Mouse (Mus musculus) fibroblast of lung, adult 2 months (primary cell): Measurements from ENCODE around the gene Slc34a1.
A peak's percentile ranks its signal among the peaks of the same experiment; 100 is the strongest.

Source experiments
- DNase-seq: peaks from one replicate; pipeline ENCODE4 v3.0.0-alpha.2; 2011; ENCODE audit warnings: low read depth

Gene Slc34a1

DNA sequence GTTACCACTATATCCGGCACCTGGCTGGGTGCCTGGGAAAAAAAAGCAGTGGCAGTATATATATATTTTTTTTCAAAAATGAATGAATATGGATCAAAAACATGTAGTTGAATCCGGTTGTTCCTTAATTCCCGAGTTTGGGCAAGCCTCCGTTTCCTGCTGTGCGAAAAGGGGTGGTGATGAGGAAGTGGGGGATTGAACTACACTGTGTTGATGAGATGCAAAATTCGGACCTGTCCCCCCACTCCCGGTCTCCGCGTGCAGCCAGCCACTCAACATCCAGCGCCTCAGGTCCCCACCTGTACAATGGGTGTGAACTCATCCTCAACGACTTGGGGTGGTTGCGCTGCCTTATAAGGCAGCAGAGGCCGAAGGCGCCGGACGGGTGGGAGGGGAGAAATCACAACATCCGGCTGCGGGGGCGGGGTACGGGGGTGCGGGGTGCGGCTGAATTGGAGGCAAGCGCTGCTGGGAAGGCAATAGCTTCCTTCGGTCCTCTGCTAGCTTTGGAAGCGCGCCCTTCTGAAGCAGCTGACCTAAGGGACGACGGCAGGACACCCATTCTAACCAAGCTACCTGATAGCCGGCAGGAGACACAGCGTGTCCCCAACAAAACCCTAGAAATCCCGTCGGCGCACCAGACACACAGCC, 46.4 kb downstream of the Slc34a1 start:
- DNase-seq: peak; percentile 51

DNA sequence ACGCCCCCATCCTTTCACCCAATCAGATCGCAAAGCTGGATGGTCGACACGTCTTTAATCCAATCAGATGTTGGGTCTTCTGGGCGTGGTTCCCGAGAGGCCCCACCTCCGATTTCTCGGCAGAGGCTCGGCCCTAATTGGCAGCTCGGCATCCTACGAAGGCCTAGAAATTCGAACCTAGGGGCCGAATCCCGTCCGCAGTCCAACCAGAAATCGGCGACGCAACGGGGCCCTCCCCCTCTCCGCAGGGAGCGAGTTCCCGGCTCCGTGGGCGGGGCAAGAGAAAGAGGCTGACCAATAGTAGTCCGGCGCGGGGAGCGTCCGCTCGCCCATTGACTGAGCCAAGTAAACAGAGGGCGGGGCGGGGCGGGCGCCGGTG, 46.9 kb downstream of the Slc34a1 start, which contains the start of gene Grk6:
Grk6 (plus strand) TSS at position 136 of the 379 bp plus-strand sequence.
- peak; percentile 98 for DNase-seq

DNA sequence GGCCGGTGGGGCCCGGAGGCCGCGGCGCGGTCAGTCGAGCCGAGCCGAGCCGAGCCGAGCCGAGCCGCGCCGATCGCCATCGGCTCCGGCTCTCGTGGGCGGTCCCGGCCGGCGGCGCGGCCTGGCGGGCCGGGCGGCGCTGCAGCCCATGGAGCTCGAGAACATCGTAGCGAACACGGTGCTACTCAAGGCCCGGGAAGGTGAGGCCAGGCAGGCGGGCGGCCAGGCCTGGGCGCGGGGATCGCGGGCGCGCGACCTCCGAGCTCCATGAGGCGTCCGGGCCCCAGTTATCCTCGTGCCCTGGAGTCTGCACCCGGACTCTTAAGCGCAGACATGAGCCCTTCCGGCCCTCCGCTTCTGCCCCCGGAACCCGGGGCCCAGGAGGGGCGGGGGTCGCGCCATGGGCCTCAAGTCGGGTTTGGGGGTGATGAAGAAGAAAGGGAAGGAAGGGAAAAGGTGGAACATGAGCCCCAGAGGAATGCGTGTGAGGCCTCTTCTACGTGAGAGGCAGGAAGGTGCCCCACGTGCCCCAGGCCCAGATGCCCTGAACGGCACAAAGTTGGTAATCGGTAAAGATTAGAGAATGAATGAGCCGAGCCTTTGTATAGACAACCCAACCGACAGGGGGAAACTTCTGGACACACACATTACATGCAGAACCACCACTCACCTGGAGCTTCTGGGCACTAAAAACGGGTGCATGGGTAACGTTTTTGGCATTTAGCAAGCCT, 47.5 kb downstream of the Slc34a1 start:
- DNase-seq: no peak

DNA sequence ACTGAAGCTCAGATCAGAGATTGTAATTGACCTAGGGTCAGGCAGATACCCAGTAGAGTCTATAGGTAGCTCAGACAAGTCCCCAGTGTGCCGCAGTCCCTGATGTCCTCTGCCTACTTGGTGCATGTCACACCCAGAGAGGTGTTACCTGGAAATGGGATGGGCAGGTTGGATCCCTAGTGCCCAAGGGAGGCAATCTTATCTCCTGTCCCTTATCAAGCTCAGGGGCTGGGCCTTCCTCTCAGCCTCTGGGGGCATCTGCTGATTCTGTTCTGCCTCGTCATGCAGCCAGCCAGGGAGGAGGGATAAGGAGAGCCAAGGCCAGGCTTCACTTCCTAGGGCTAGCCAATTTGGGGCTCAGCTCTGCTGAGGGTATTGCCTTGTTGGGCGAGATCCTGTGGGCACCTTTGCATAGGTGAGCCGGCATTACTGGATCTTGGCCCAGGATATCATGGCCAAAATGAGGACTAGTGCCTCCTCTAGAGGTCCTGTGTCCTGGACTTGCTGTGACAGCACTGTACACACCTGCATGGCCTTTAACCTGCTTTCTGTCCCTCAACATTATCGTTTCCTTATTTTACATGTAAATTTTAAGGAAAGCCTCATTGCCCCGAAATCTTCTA, 48.6 kb downstream of the Slc34a1 start:
- no peak for DNase-seq

DNA sequence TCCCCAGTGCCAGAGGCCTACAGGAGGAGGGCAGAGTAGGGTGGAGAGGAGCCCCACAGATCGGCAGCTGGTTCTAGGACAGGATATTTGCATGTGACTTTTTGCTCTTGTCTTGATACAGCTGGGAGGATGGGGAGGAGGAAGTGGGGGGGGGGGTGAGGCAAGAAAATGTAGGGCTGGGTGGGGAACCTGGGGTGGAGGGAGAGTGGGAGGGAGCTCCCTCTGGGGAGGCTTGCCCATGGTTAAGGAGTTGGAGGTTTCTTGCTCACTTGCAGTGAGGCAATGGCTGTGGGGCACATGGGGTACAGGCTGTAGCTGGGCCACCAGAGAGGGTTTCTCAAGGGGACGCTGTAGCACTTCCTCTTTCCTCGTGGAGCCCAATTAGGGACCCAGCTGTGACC, 49.6 kb downstream of the Slc34a1 start:
- DNase-seq: no peak

DNA sequence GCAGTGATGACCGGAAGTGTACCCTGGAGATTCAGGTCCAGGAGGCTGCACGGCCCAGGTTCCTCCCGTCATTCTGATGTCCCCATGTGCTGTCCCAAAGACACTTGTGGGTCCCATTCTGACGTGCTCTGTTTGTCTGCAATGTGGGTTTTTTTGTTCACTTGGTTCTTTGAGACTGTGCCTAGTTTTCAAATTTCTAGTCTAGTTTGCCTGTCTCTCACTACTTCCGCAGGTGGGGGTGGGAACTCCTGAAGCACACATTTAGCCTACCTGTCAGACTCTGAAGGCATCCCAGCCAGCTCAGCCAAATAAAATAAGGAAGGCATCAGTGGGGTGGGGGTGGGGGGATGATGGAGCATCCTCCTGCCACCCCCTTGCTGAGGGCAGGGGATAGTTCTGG, 50.1 kb downstream of the Slc34a1 start:
- DNase-seq: no peak

DNA sequence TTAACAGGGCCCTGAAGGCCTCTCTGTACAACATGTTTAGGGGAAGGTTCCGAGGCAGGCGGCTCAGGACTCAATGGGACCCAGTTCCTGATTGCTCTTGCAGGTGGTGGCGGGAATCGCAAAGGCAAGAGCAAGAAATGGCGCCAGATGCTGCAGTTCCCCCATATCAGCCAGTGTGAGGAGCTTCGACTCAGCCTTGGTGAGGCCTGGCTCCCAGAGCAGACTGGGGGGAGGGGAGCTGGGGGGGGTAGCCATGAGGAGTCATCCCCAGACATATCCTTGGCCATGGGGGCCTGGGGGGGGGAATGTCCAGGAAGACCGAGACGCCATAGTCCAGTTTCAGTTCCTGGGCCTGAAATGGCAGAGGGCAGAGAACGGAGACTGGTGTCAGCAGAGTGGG, 51.2 kb downstream of the Slc34a1 start:
- DNase-seq: no peak

DNA sequence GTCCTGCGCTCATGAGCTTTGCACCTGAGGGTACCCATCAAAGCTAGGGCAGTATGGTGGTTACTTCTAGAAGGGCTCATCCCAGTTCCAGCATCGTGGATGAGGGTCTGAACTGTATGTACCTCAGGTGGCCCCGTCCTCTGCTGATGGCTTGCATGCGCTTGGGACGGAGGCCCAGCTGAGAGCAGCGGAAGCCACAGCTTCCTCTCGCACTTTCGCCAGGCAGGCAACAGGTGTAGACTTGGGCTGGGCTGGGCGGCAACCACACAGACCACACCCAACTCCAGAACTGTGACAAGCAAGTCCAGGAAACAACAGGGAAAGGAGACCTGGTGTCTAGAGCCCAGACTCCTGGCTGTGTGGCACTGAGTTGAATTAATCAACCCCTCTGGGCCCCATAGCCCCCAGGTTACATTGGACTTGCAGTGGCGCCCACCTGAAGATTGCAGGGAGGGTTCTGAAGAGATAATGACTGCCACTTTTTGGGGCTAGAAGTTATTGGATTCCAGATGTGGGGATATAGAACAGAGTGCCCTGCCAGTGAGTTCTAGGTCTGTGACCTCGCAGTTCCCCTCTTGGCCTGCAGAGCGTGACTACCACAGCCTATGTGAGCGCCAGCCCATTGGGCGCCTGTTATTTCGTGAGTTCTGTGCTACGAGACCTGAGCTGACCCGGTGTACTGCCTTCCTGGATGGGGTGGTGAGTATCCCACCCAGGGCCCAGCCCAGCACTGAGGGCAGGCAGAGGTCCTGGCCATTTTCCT, 51.9 kb downstream of the Slc34a1 start:
- DNase-seq: no peak

DNA sequence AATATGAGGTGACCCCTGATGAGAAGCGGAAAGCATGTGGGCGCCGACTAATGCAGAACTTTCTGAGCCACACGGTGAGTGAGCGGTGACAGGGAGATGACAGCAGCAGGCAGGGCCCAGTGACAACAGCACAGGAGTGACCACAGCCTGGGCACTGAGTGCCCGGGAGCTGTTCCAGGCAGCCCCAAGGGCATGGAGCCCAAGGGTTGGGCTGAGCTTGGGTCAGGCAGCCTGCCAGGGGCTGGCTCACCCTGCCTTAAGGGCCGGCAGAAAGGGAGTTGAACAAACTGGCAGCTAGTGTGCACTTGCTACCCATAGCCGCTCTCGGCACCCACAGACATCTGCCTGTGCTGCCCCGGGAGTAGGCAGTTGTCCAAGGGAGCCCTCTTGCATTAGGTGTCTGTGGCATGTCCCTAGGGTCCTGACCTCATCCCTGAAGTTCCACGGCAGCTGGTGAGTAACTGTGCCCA, 52.6 kb downstream of the Slc34a1 start:
- DNase-seq: peak; percentile 73

DNA sequence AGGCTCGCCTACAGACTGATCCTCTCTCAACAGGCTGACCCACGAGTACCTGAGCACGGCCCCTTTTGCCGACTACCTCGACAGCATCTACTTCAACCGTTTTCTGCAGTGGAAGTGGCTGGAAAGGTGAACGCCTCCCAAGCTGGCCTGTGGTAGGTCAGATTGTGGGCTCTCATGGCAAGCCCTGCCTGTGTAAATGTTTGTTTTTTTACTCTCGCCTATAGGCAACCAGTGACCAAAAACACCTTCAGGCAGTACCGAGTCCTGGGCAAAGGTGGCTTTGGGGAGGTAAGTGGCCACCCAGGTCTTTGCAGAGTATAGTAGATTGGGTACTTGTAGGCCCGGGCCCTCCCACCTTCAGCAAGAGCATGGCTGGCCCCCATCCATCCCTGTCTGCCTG, 53.3 kb downstream of the Slc34a1 start:
- no peak for DNase-seq

DNA sequence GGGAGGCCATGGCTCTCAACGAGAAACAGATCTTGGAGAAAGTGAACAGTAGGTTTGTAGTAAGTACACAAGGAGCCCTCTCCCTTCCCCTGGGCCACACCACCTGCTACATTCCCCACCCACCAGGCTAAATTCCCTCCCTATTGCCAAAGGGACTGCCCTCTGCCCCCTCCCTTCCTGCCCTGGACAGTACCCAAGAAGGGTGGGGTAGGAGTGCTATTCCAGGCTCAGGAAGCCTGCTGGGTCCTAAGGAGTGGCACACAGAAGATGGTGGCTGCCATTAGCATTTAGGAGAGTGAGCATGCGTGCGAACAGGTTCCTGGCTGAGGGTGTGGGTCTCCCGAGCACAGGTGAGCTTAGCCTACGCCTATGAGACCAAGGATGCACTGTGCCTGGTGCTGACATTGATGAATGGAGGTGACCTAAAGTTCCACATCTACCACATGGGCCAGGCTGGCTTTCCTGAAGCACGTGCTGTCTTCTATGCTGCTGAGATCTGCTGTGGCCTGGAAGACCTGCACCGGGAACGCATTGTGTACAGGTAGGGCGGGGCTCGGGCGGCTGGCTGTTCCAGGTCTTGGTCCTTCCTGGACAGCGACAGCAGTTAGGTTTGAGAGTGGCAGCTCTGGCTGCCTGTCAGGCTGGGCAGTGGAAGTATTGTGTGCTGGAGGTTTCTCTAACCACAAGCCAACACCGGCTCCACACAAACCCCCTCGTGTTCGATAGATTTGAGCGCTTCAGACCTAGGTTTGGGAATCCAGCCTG, 54.0 kb downstream of the Slc34a1 start:
- no peak for DNase-seq

DNA sequence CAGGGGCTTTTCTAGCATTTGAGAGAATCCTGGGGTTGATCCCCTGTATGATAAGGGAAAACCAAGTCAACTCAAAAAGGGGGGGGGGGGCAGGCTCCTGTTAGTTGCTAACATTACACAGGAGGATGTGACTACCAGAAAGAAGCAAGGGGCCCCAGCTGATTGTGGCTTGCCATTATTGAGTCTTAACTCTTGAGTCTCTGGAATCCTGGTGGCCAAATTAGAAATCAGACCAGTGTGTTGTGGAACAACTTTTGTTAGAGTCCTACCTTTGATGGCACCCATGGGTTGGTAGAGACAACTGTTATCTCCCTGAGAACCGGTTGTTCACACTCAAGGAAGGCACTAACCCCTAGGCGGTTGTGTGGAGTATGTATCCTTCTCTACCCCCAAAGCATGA, 65.0 kb downstream of the Slc34a1 start:
- DNase-seq: no peak

DNA sequence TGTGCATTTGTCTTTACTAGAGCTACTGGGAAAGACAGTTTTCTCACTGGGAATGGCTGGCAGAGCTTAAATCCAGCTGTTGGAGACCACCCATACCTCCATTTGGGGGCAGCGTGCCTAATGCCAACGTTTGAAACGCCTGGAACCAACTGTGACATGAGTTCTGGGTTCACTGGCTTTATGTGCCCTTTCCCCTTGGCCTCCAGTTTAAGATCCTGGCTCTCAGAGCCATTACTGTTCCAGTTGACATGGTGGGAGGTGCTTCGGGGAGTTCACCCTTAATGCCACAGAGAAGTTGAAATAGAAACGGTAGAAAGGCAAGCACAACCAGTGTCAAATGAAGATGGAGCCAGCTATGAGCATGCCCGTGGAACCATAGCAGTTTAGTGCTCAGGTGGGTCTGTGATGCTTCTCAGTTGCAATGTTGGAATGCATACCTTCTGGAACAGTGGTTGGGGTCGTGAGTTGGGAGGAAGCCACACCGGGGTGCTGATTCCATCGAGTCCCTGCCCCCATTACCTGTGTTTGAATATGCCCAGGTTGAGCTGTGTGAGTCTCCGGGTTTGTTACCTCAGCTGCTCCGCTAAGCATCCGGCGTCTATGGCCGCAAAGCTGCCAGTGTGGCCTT, 65.5 kb downstream of the Slc34a1 start:
- DNase-seq: no peak

DNA sequence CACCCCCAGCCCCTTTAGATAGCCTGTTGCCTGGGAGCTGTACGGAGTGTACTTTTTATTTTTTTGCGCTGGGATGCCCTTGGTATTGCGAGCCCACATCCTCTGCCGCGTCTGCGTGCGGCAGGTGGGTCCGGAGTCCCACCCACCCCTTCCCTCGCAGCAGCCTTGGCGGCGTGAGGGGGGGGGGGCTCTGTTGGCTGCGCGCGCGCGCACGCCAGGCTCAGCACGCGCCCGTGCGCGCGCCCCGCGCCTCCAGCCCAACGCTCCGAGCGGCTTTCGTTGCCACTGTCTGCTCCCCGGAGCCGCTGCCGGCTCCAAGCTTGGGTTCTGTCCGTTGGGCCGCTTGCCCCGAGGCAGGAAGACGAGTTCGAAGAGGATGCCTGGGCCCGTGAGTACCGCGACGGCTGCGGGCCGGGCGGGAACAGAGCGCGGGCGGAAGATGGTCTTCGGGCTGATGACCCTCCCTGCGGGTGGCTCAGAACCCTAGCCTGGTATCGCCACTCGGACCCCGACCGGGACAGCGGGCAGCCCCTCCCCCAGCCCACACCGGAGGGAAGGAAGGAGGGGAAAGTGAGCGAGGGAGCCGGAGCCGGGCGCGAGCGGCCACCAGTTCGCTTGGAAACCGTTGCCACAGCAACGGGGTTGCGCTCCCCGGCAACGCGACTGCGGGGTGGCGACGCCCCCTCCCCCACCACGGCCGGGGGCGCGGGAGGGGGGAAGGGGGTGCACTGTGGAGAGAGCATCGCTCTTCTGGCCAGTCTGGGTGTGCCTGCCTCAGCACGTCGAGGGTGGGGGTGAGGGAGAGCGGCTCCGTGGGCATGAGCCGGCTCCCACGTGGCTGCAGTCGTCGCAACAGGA, 66.3 kb downstream of the Slc34a1 start, which contains the start of gene Prr7:
Prr7 (plus strand) TSS at position 241 of the 858 bp plus-strand sequence.
- no peak for DNase-seq

DNA sequence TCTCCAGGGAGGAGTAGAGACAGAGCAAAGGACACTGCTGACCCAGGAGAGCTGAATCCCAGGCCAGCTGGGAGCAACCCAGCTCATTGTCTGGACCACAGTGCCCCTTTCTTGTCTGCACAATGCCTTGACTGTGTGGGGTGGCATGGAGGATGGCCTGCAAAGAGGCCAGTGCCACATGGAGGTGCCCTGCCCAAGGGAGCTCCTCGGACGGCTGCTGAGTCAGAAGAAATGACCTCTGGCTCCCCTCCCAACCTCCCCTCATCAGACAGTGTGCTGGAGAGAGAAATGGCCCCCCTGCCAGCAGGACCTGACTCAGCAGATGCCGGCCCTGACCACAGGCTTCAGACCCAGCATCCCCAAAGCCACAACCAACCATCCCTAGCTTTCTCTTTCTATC, 67.2 kb downstream of the Slc34a1 start:
- DNase-seq: peak; percentile 65
